Mouse (Mus musculus) left cerebral cortex, adult 9 months (tissue): ENCODE data around the gene Tbxas1.

Experiments used
- DNase-seq, 2 experiments: peaks; one replicate each; pipeline ENCODE4 v3.0.0; 2022; ENCODE audit warnings: low spot score in 2 of 2

Gene Tbxas1

GRCm38 (mm10) chr6:38921810-38922116 lies 46.6 kb downstream of the Tbxas1 start:
- no peak for DNase-seq

GRCm38 (mm10) chr6:38922517-38922916 lies 47.3 kb downstream of the Tbxas1 start:
- no peak for DNase-seq

GRCm38 (mm10) chr6:38923450-38923849 lies 48.2 kb downstream of the Tbxas1 start:
- DNase-seq: no peak

- DNase-seq: no peak
Measured at GRCm38 (mm10) chr6:38923870-38924817, 48.9 kb downstream of the Tbxas1 start.

- no peak for DNase-seq
Measured at GRCm38 (mm10) chr6:38925719-38926118, 50.5 kb downstream of the Tbxas1 start.

- DNase-seq: no peak
Measured at GRCm38 (mm10) chr6:38926135-38926962, 51.1 kb downstream of the Tbxas1 start.

- no peak for DNase-seq
Measured at GRCm38 (mm10) chr6:38926963-38927361, 51.8 kb downstream of the Tbxas1 start.

- DNase-seq: no peak
Measured at GRCm38 (mm10) chr6:38928489-38928888, 53.3 kb downstream of the Tbxas1 start.

GRCm38 (mm10) chr6:38936009-38936408 lies 60.8 kb downstream of the Tbxas1 start:
- DNase-seq: no peak

GRCm38 (mm10) chr6:38938421-38938820 lies 63.2 kb downstream of the Tbxas1 start:
- DNase-seq: no peak

GRCm38 (mm10) chr6:38939096-38939495 lies 63.9 kb downstream of the Tbxas1 start:
- no peak for DNase-seq

GRCm38 (mm10) chr6:38941016-38941415 lies 65.8 kb downstream of the Tbxas1 start:
- DNase-seq: peak; percentile 30 to 40

GRCm38 (mm10) chr6:38942771-38943170 lies 67.6 kb downstream of the Tbxas1 start:
- no peak for DNase-seq

- no peak for DNase-seq
Measured at GRCm38 (mm10) chr6:38944392-38944791, 69.2 kb downstream of the Tbxas1 start.

- no peak for DNase-seq
Measured at GRCm38 (mm10) chr6:38944826-38945225, 69.6 kb downstream of the Tbxas1 start.

- DNase-seq: no peak
Measured at GRCm38 (mm10) chr6:38945681-38946080, 70.5 kb downstream of the Tbxas1 start.

GRCm38 (mm10) chr6:38947282-38947681 lies 72.1 kb downstream of the Tbxas1 start:
- no peak for DNase-seq

- DNase-seq: no peak
Measured at GRCm38 (mm10) chr6:38949683-38950161, 74.5 kb downstream of the Tbxas1 start.

- DNase-seq: no peak
Measured at GRCm38 (mm10) chr6:38950341-38950740, 75.1 kb downstream of the Tbxas1 start.

- no peak for DNase-seq
Measured at GRCm38 (mm10) chr6:38950838-38951237, 75.6 kb downstream of the Tbxas1 start.

GRCm38 (mm10) chr6:38956641-38957040 lies 81.4 kb downstream of the Tbxas1 start:
- DNase-seq: no peak

GRCm38 (mm10) chr6:38957246-38957645 lies 82.0 kb downstream of the Tbxas1 start:
- DNase-seq: no peak

- DNase-seq: no peak
Measured at GRCm38 (mm10) chr6:38959502-38959901, 84.3 kb downstream of the Tbxas1 start.
